Mouse (Mus musculus) thymus, adult 2 months (tissue): Measurements from ENCODE around the gene Nars2.

Experiments
- CTCF ChIP-seq: fragments of 200-500 bp; IDR thresholded peaks from 2 replicates; pipeline ENCODE4 v1.5.1; 2012; ENCODE audit warnings: mild to moderate bottlenecking, control low read depth, low read length, moderate library complexity, borderline replicate concordance; ENCODE audit not compliant: control insufficient read depth, poor library complexity, insufficient read depth; ENCODE audit errors: extremely low read depth
- POLR2A ChIP-seq: fragments of 200-500 bp; IDR thresholded peaks from 2 replicates; pipeline ENCODE4 v1.6.1; 2012; ENCODE audit warnings: mild to moderate bottlenecking, low read length, control low read depth, moderate library complexity; ENCODE audit not compliant: control insufficient read depth, poor library complexity, insufficient read depth; ENCODE audit errors: extremely low read depth

DNA sequence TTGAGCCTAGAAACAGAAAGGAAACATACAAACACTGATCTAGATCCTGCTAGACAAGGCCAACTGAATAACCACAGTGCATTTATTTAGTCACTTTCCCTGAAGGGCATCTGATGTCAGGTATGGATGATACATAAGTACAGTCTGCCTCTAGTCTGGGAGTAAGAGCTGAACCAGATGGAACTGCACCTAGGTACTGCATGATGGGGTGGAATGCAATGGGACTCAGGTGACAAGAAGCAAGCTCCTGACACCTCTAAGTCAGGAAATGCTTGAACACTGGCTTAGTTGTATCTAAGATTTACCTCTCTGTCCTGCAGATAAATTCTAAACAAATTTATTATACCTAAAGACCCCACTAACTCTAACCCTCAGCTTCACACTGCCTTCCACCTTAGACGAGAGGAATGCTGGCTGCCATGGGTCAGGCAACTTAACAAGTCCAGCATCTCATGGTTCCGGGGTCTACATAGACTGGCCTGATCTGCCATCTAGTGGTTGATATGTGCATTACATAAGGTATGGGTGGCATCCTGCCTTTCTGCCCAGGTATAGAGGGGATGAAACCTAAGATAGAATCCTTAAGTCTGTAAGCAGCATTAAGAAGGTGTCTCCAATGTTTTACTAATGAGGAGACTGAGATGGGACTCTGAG, 35.7 kb upstream of the Nars2 start:
- TF ChIP-seq CTCF (no peak), POLR2A (no peak)
